Mouse (Mus musculus): Measurements from ENCODE around the gene Nxf3. TPM values are rescaled to one million over a fixed set of nuclear protein-coding genes. Genes with fewer than 3 reads are reported as not detected.
A peak's percentile ranks its signal among the peaks of the same experiment; 100 is the strongest.
"Not testable (repeated sequence)": the region's sequence is repeated elsewhere in the genome, so short reads cannot be mapped to it uniquely, and the experiment has no call there.

The Nxf3 gene
- polyA plus RNA-seq, 1 experiment from 2014 or later: not detected

- H3K4me2 ChIP-seq: peak overlapping the region; percentile 56
- 33% methylated on average over 7 of the region's 48 CpGs for WGBS
- H3K4me1 ChIP-seq; H3K36me3 ChIP-seq (ENCODE audit: poor library complexity, severe bottlenecking); H3K27me3 ChIP-seq; H3K9me3 ChIP-seq (replicated peaks): not testable (repeated sequence)
- peak overlapping the region; percentile 47 for H3K4me3 ChIP-seq
- peak; percentile 79 for ATAC-seq
- peak overlapping the region; percentile 77 for H3K27ac ChIP-seq
- H3K9ac ChIP-seq: peak overlapping the region; percentile 66
Measured at GRCm38 (mm10) chrX:136067201-136067991, 17.7 kb downstream of the Nxf3 start.

- H3K4me3 ChIP-seq: no peak overlapping the region
- 82% methylated on average over 1 of the region's 1 CpGs for WGBS
Measured at GRCm38 (mm10) chrX:136060698-136061097, 24.4 kb downstream of the Nxf3 start.

GRCm38 (mm10) chrX:136051219-136051618 lies 33.8 kb downstream of the Nxf3 start:
- Histone ChIP-seq H3K27me3 (no peaks in the 10 kb centered on the region), H3K4me1 (no peaks in the 10 kb centered on the region), H3K4me3 (no peak overlapping the region), H3K4me2 (no peak overlapping the region), H3K36me3 (ENCODE audit: poor library complexity, severe bottlenecking) (no peaks in the 10 kb centered on the region), H3K9me3 (replicated peaks) (no peaks in the 10 kb centered on the region), H3K27ac (no peak overlapping the region), H3K9ac (no peak overlapping the region)
- ATAC-seq: no peak
- WGBS: 89% methylated on average over 2 of the region's 2 CpGs

More at GRCm38 (mm10) chrX:136060698-136061097, 24.4 kb downstream of the Nxf3 start:
- Histone ChIP-seq H3K4me1 (no peaks in the 10 kb centered on the region), H3K4me2 (no peak overlapping the region), H3K9me3 (replicated peaks) (no peaks in the 10 kb centered on the region), H3K27ac (no peak overlapping the region), H3K27me3 (no peaks in the 10 kb centered on the region), H3K9ac (no peak overlapping the region), H3K36me3 (ENCODE audit: poor library complexity, severe bottlenecking) (no peaks in the 10 kb centered on the region)
- no peak for ATAC-seq

GRCm38 (mm10) chrX:136047528-136047927 lies 37.5 kb downstream of the Nxf3 start:
- Histone ChIP-seq H3K9ac (no peak overlapping the region), H3K4me1 (no peaks in the 10 kb centered on the region), H3K36me3 (ENCODE audit: poor library complexity, severe bottlenecking) (no peaks in the 10 kb centered on the region), H3K4me3 (no peak overlapping the region), H3K9me3 (replicated peaks) (no peaks in the 10 kb centered on the region), H3K27me3 (no peaks in the 10 kb centered on the region), H3K4me2 (no peak overlapping the region), H3K27ac (no peak overlapping the region)
- ATAC-seq: peak; percentile 86
- 19% methylated on average over 5 of the region's 5 CpGs for WGBS

- Histone ChIP-seq H3K4me3 (no peak overlapping the region), H3K27ac (no peak overlapping the region), H3K27me3 (no peaks in the 10 kb centered on the region), H3K36me3 (ENCODE audit: poor library complexity, severe bottlenecking) (no peaks in the 10 kb centered on the region), H3K9me3 (replicated peaks) (no peaks in the 10 kb centered on the region), H3K4me1 (no peaks in the 10 kb centered on the region), H3K9ac (no peak overlapping the region), H3K4me2 (no peak overlapping the region)
- ATAC-seq: no peak
- 88% methylated on average over 1 of the region's 1 CpGs for WGBS
Measured at GRCm38 (mm10) chrX:136043726-136044125, 41.3 kb downstream of the Nxf3 start.

GRCm38 (mm10) chrX:136032799-136033763 lies 52.0 kb downstream of the Nxf3 start, which contains the start of gene Arxes1:
Arxes1 (plus strand) TSS chrX:136033367.
- ATAC-seq: peak; percentile 94
- Histone ChIP-seq H3K4me3 (peak within 1 kb of the TSS; percentile 28), H3K4me2 (peak within 1 kb of the TSS; percentile 56)
- H3K9me3 ChIP-seq (replicated peaks); H3K4me1 ChIP-seq; H3K36me3 ChIP-seq (ENCODE audit: poor library complexity, severe bottlenecking); H3K27me3 ChIP-seq; H3K27ac ChIP-seq; H3K9ac ChIP-seq: not testable (repeated sequence)
- 10% methylated on average over 14 of the region's 49 CpGs for WGBS

- H3K27ac ChIP-seq: no peak overlapping the region
- no peak overlapping the region for H3K4me3 ChIP-seq
- no peak for ATAC-seq
- 55% methylated on average over 1 of the region's 1 CpGs for WGBS
- H3K4me1 ChIP-seq: no peaks in the 10 kb centered on the region
- H3K27me3 ChIP-seq: no peaks in the 10 kb centered on the region
- H3K9ac ChIP-seq: no peak overlapping the region
- no peaks in the 10 kb centered on the region for H3K9me3 ChIP-seq (replicated peaks)
- H3K36me3 ChIP-seq (ENCODE audit: poor library complexity, severe bottlenecking): no peaks in the 10 kb centered on the region
- H3K4me2 ChIP-seq: no peak overlapping the region
Measured at GRCm38 (mm10) chrX:136030331-136030730, 54.7 kb downstream of the Nxf3 start.

Other genes with a start within 250 kb of the Nxf3 start
- 72.6 and 101 TPM in 2 replicates for gene Gprasp2, start 246.2 kb downstream of the Nxf3 start, polyA plus RNA-seq (2015; fragmentation: Nextera tagmentation; extraction: Ambion mirVana)
- gene Arxes2, start 91.4 kb downstream of the Nxf3 start, polyA plus RNA-seq (2015; fragmentation: Nextera tagmentation; extraction: Ambion mirVana): 150 and 176 TPM in 2 replicates
- gene Arxes1, start 51.9 kb downstream of the Nxf3 start, polyA plus RNA-seq (2015; fragmentation: Nextera tagmentation; extraction: Ambion mirVana): 61.6 and 72.6 TPM in 2 replicates
- gene Bex2, start 17.0 kb downstream of the Nxf3 start, polyA plus RNA-seq (2015; fragmentation: Nextera tagmentation; extraction: Ambion mirVana): 511 and 538 TPM in 2 replicates
- gene Bex4, start 53.7 kb upstream of the Nxf3 start, polyA plus RNA-seq (2015; fragmentation: Nextera tagmentation; extraction: Ambion mirVana): 133 and 145 TPM in 2 replicates
- 127 and 135 TPM in 2 replicates for gene Tceal8, start 87.1 kb upstream of the Nxf3 start, polyA plus RNA-seq (2015; fragmentation: Nextera tagmentation; extraction: Ambion mirVana)
- 11.0 and 13.0 TPM in 2 replicates for gene Tceal5, start 118.6 kb upstream of the Nxf3 start, polyA plus RNA-seq (2015; fragmentation: Nextera tagmentation; extraction: Ambion mirVana)
- 1.3 and 1.5 TPM in 2 replicates for gene Tceal7, start 129.5 kb upstream of the Nxf3 start, polyA plus RNA-seq (2015; fragmentation: Nextera tagmentation; extraction: Ambion mirVana)
- 177 and 185 TPM in 2 replicates for gene Bex1, start 130.3 kb upstream of the Nxf3 start, polyA plus RNA-seq (2015; fragmentation: Nextera tagmentation; extraction: Ambion mirVana)
- 385 and 419 TPM in 2 replicates for gene Tceal9, start 159.8 kb upstream of the Nxf3 start, polyA plus RNA-seq (2015; fragmentation: Nextera tagmentation; extraction: Ambion mirVana)
- gene Bex3, start 185.0 kb upstream of the Nxf3 start, polyA plus RNA-seq (2015; fragmentation: Nextera tagmentation; extraction: Ambion mirVana): 649 and 658 TPM in 2 replicates

All from forebrain, embryonic 13.5 days (tissue).